Mouse (Mus musculus): ENCODE measurements at regions not wholly inside any gene's neighbourhood (a gene's known extent, or its start where the extent isn't known, plus 50 kb on each side); places are given as distances from the start of the nearest gene placed in this dataset.

GRCm38 (mm10) chr17:79798361-79798760 lies 83.5 kb upstream of the Cyp1b1 start:
- intact Hi-C loops (cut with DNase I) = no loop called here
- no peak for DNase-seq (ENCODE audit: low spot score)

- DNase-seq (ENCODE audit: low spot score) = no peak
- intact Hi-C loops (cut with DNase I) = no loop called here
These were observed 75.3 kb upstream of the Cyp1b1 start for GRCm38 (mm10) chr17:79790166-79790565.

- intact Hi-C loops (cut with DNase I) = no loop called here
- no peak for DNase-seq (ENCODE audit: low spot score)
These were observed 72.3 kb upstream of the Cyp1b1 start for GRCm38 (mm10) chr17:79787201-79787600.

GRCm38 (mm10) chr17:79786691-79787090 lies 71.8 kb upstream of the Cyp1b1 start:
- intact Hi-C loops (cut with DNase I) = no loop called here

GRCm38 (mm10) chr17:79786270-79786669 lies 71.4 kb upstream of the Cyp1b1 start:
- intact Hi-C loops (cut with DNase I) = no loop called here
- no peak for DNase-seq (ENCODE audit: low spot score)

More at GRCm38 (mm10) chr17:79786691-79787090, 71.8 kb upstream of the Cyp1b1 start:
- peak; percentile 31 for DNase-seq (ENCODE audit: low spot score)

- intact Hi-C loops (cut with DNase I) = no loop called here
- DNase-seq (ENCODE audit: low spot score) = no peak
These were observed 69.5 kb upstream of the Cyp1b1 start for GRCm38 (mm10) chr17:79784256-79784870.

GRCm38 (mm10) chr17:79781733-79782663 lies 67.1 kb upstream of the Cyp1b1 start:
- intact Hi-C loops (cut with DNase I) = no loop called here
- peak; percentile 78 for DNase-seq (ENCODE audit: low spot score)

- DNase-seq (ENCODE audit: low spot score) = no peak
- intact Hi-C loops (cut with DNase I) = no loop called here
These were observed 66.4 kb upstream of the Cyp1b1 start for GRCm38 (mm10) chr17:79781262-79781661.

GRCm38 (mm10) chr17:79777874-79778395 lies 63.1 kb upstream of the Cyp1b1 start:
- intact Hi-C loops (cut with DNase I) = no loop called here
- no peak for DNase-seq (ENCODE audit: low spot score)

GRCm38 (mm10) chr17:79776177-79776576 lies 61.3 kb upstream of the Cyp1b1 start:
- no peak for DNase-seq (ENCODE audit: low spot score)

GRCm38 (mm10) chr17:79775216-79775615 lies 60.4 kb upstream of the Cyp1b1 start:
- intact Hi-C loops (cut with DNase I) = no loop called here
- DNase-seq (ENCODE audit: low spot score) = no peak

More at GRCm38 (mm10) chr17:79776177-79776576, 61.3 kb upstream of the Cyp1b1 start:
- intact Hi-C loops (cut with DNase I) = no loop called here

GRCm38 (mm10) chr17:79774291-79774690 lies 59.4 kb upstream of the Cyp1b1 start:
- intact Hi-C loops (cut with DNase I) = no loop called here
- DNase-seq (ENCODE audit: low spot score) = no peak

GRCm38 (mm10) chr17:79772219-79772618 lies 57.4 kb upstream of the Cyp1b1 start:
- intact Hi-C loops (cut with DNase I) = no loop called here
- DNase-seq (ENCODE audit: low spot score) = no peak

GRCm38 (mm10) chr17:79771727-79772126 lies 56.9 kb upstream of the Cyp1b1 start:
- intact Hi-C loops (cut with DNase I) = no loop called here
- DNase-seq (ENCODE audit: low spot score) = no peak

- intact Hi-C loops (cut with DNase I) = no loop called here
- no peak for DNase-seq (ENCODE audit: low spot score)
These were observed 56.0 kb upstream of the Cyp1b1 start for GRCm38 (mm10) chr17:79770911-79771310.

GRCm38 (mm10) chr17:79769824-79770223 lies 55.0 kb upstream of the Cyp1b1 start:
- intact Hi-C loops (cut with DNase I) = no loop called here
- no peak for DNase-seq (ENCODE audit: low spot score)

GRCm38 (mm10) chr17:79768080-79768479 lies 53.2 kb upstream of the Cyp1b1 start:
- intact Hi-C loops (cut with DNase I) = no loop called here
- no peak for DNase-seq (ENCODE audit: low spot score)

GRCm38 (mm10) chr17:79765061-79765794 lies 50.4 kb upstream of the Cyp1b1 start:
- DNase-seq (ENCODE audit: low spot score) = no peak
- intact Hi-C loops (cut with DNase I) = no loop called here
